Mouse (Mus musculus) urinary bladder, postnatal 36 days (tissue): ENCODE measurements at regions not wholly inside any gene's neighbourhood (a gene's known extent, or its start where the extent isn't known, plus 50 kb on each side); places are given as distances from the start of the nearest gene placed in this dataset.

Source experiments
- DNase-seq, 2 experiments: peaks; one replicate each; pipeline ENCODE4 v3.0.0; 2022; ENCODE audit warnings: low spot score in 2 of 2, mixed read lengths in 1 of 2

- DNase-seq, result no peak
These were observed 87.9 kb upstream of the Itprid2 start for GRCm38 (mm10) chr2:79547284-79547683.

GRCm38 (mm10) chr2:79548039-79548600 lies 87.0 kb upstream of the Itprid2 start:
- DNase-seq, result no peak

GRCm38 (mm10) chr2:79549781-79550180 lies 85.4 kb upstream of the Itprid2 start:
- no peak for DNase-seq

GRCm38 (mm10) chr2:79550432-79550831 lies 84.7 kb upstream of the Itprid2 start:
- DNase-seq, result no peak

- DNase-seq, result no peak
These were observed 82.7 kb upstream of the Itprid2 start for GRCm38 (mm10) chr2:79552481-79552880.

- no peak for DNase-seq
These were observed 79.8 kb upstream of the Itprid2 start for GRCm38 (mm10) chr2:79555395-79555794.

- DNase-seq, result no peak
These were observed 77.8 kb upstream of the Itprid2 start for GRCm38 (mm10) chr2:79557361-79557760.

- peak in 1 of 2 experiments; percentile 33 for DNase-seq
These were observed 68.7 kb upstream of the Itprid2 start for GRCm38 (mm10) chr2:79566280-79566933.

GRCm38 (mm10) chr2:79567413-79567934 lies 67.7 kb upstream of the Itprid2 start:
- DNase-seq, result no peak

- DNase-seq, result no peak
These were observed 65.5 kb upstream of the Itprid2 start for GRCm38 (mm10) chr2:79569663-79570062.

- DNase-seq, result no peak
These were observed 63.2 kb upstream of the Itprid2 start for GRCm38 (mm10) chr2:79571910-79572309.

GRCm38 (mm10) chr2:79575074-79575473 lies 60.1 kb upstream of the Itprid2 start:
- no peak for DNase-seq

- DNase-seq, result no peak
These were observed 50.0 kb upstream of the Itprid2 start for GRCm38 (mm10) chr2:79585022-79585774.
